Mouse (Mus musculus) cortical plate, adult 2 months (tissue): Measurements from ENCODE around the gene Slc35b2.

Source experiments
- CTCF ChIP-seq: fragments of 200-500 bp; IDR thresholded peaks from 2 replicates; pipeline ENCODE4 v1.5.1; 2011; ENCODE audit warnings: mild to moderate bottlenecking, control low read depth, low read length; ENCODE audit not compliant: insufficient read depth; ENCODE audit errors: extremely low read depth
- POLR2A ChIP-seq: fragments of 200-500 bp; IDR thresholded peaks from 2 replicates; pipeline ENCODE4 v1.6.1; 2011; ENCODE audit warnings: mild to moderate bottlenecking, low read length, control low read depth; ENCODE audit not compliant: insufficient read depth; ENCODE audit errors: extremely low read depth

DNA sequence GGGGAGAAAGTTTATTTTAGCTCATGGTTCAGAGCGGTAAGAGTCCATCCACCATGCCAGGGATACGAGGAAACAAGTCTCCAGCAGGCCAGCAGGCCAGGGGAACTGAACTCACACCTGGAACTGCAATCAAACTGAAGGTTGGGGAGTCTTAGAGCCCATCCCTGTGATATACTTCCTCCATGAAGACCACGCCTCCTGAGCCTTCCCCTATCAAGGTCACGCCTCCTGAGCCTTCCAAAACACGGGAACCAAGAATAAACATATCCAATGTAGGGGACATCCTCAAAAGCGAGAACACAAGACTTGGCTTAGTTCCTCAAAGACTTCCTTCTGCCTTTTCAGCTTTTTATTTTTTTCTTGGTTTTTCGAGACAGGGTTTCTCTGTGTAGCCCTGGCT is 49.2 kb downstream of the Slc35b2 start:
- TF ChIP-seq POLR2A (no peak), CTCF (no peak)
